Mouse (Mus musculus): Measurements from ENCODE around the gene Ccdc180. TPM values are rescaled to one million over a fixed set of nuclear protein-coding genes. Genes with fewer than 3 reads are reported as not detected.

The Ccdc180 gene
- not detected for polyA plus RNA-seq (2014; fragmentation: Illumina TruSeq; extraction: RNeasy Lipid Tissue Mini Kit (QIAGEN cat#74804); ENCODE audit: low read depth, low replicate concordance)

GRCm38 (mm10) chr4:45890066-45890761 is at the start of gene Ccdc180:
Gene Ccdc180 (plus strand): TSS chr4:45890303.

GRCm38 (mm10) chr4:45848109-45848824 is 41.8 kb upstream of the Ccdc180 start, which contains the start of gene Stra6l:
Gene Stra6l (plus strand): TSS chr4:45848664.

GRCm38 (mm10) chr4:45964771-45965439 is 74.8 kb downstream of the Ccdc180 start, which contains the start of gene Tdrd7:
Gene Tdrd7 (plus strand): TSS chr4:45965334.

Other genes with a start within 250 kb of the Ccdc180 start
- 28.0 TPM for gene Aldh1b1, start 91.3 kb upstream of the Ccdc180 start, polyA plus RNA-seq (2014; fragmentation: Illumina TruSeq; extraction: RNeasy Lipid Tissue Mini Kit (QIAGEN cat#74804); ENCODE audit: low read depth, low replicate concordance)
- 0.84 TPM for gene Igfbpl1, start 63.4 kb upstream of the Ccdc180 start, polyA plus RNA-seq (2014; fragmentation: Illumina TruSeq; extraction: RNeasy Lipid Tissue Mini Kit (QIAGEN cat#74804); ENCODE audit: low read depth, low replicate concordance)
- gene Stra6l, start 41.6 kb upstream of the Ccdc180 start, polyA plus RNA-seq (2014; fragmentation: Illumina TruSeq; extraction: RNeasy Lipid Tissue Mini Kit (QIAGEN cat#74804); ENCODE audit: low read depth, low replicate concordance) = not detected
- 16.5 TPM for gene Tdrd7, start 75.0 kb downstream of the Ccdc180 start, polyA plus RNA-seq (2014; fragmentation: Illumina TruSeq; extraction: RNeasy Lipid Tissue Mini Kit (QIAGEN cat#74804); ENCODE audit: low read depth, low replicate concordance)
- gene Tmod1, start 148.6 kb downstream of the Ccdc180 start, polyA plus RNA-seq (2014; fragmentation: Illumina TruSeq; extraction: RNeasy Lipid Tissue Mini Kit (QIAGEN cat#74804); ENCODE audit: low read depth, low replicate concordance) = 324 TPM
- gene Ncbp1, start 248.3 kb downstream of the Ccdc180 start, polyA plus RNA-seq (2014; fragmentation: Illumina TruSeq; extraction: RNeasy Lipid Tissue Mini Kit (QIAGEN cat#74804); ENCODE audit: low read depth, low replicate concordance) = 23.9 TPM
- gene Tstd2, start 248.4 kb downstream of the Ccdc180 start, polyA plus RNA-seq (2014; fragmentation: Illumina TruSeq; extraction: RNeasy Lipid Tissue Mini Kit (QIAGEN cat#74804); ENCODE audit: low read depth, low replicate concordance) = 12.4 TPM